Mouse (Mus musculus): Measurements from ENCODE around the gene BC034090.
"Not testable (repeated sequence)": the region's sequence is repeated elsewhere in the genome, so short reads cannot be mapped to it uniquely, and the experiment has no call there.

The BC034090 gene

DNA sequence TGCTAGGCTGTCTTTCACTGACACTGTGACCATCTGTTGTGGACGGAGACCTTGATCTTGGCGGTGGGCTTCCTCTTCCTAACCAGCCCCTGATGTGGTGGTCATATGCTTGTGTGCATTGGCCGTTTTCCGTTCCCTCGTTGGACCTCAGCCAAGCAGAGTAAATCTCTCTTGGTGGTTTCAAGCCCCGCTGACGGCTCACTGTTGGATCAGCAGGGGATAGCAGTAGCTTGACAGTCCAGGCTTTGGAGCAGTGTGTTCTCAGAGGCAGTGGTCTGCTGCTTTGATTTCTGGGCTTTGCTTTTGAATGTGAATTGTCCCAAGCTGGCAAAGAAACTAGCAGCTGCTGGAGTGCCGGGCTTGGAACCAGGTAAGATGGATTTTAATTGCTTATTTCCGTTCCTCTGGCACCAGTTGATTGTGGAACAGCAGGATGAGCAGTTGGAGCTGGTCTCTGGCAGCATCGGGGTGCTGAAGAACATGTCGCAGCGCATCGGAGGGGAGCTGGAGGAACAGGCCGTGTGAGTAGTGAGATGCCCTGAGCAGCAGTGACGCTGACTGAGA, 51.4 kb downstream of the BC034090 start:
- DNase-seq (ENCODE audit: low read depth, low spot score), result no peak

DNA sequence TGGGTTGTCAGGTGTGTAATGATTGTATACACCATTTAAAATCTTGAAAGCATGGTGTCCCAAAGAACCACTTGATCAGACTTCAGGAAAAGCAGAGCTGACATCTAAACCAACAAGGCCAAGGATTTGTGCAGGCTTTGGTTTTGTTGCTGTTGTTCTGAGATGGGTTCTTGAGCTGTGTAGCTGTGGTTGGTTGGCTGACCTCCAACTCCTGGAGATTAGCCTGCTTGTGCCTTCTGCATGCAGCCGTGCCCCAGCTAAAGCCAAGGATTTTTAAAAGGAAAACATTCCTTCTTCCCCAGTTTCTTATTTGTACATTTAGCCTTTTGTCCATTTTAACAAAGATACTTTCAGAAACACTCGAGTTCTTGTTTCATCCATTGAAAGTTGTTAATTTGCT, 52.6 kb downstream of the BC034090 start:
- DNase-seq (ENCODE audit: low read depth, low spot score), result no peak

DNA sequence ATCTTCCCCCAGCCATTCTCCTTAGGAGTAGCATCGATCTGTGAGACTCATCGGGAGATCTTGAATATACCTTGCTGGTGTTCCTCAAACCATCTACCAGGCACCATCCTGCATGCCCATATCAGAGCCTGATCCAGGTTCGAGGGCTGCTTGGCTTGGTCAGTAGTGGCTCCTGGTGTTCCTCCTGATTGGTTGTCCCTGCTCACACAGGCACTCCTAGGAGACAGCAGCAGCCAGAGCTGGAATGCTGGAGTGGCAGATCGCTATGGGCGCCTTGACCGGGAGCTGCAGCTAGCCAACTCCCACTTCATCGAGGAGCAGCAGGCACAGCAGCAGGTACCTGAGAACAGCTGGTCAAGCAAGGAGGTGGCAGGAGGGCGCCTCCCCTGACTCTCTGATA, 53.0 kb downstream of the BC034090 start:
- DNase-seq (ENCODE audit: low read depth, low spot score), result no peak

DNA sequence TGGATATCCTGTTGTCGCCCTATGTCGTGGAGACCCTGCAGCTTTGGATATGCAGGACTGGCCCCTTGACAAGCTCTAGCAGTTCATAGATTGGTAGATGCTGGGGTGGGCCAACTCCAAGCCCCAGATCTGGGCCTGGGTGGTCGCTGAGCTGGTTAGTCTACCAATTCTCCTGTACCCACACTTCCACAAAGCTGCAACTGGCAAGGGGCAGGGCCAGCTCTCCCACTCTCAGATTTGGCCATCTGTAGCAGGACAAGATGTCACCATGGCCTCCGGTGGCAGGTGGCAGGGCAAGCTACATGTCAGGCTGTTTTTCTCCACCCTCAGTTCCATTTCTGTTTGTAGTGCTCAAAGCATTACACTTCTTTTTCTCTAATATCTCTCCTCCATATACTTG, 55.6 kb downstream of the BC034090 start:
- DNase-seq (ENCODE audit: low read depth, low spot score), result no peak

DNA sequence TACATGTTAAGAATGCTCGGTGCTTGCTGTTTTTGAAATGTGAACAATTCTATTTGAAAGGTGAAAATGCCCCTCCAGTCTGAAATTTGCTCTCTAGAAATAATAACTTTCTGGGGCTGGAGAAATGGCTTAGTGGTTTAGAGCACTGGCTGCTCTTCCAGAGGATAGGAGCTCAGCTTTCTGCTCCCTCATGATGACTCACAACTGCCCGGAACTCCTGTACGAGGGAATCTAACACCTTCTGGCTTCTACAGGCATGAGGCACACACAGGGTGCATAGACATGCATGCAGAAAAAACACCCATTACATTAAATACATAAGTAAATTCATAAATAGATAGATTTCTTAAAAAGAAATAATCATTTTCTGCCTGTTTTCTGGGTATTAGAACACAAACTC, 60.1 kb downstream of the BC034090 start:
- no peak for DNase-seq (ENCODE audit: low read depth, low spot score)

DNA sequence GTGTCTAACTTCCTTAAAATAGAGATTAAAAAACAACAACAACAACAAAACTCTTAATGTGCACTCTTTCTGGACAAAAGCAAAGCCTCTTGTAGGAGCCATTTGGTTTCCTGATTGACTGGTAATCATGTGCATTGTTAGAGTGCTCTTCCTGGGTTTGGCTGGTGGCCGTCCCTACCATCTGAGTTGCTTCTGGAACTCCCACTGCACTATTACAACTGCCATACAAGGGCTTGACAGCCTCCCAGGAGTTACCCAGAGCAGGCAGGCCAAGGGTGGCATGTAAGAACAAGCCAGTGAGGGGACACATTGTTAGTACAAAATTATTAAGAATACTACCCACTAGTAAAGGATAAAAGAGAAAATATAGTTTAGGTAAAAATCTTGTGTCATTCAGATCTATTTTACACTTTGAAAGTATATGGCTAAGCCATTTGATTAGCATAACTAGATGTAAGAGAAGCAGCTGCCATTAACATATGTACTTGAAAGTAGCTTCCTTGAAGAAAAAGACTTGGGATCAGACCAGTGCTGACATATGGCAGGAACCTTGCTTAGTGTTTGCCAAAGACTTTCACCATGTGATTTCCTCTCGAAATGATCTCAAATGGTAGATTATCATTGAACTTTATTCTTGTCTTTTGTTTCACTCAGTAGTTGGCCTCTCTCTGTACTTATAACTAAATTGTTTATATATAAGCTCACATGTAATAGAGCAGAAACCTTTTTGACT, 65.9 kb downstream of the BC034090 start:
- no peak for DNase-seq (ENCODE audit: low read depth, low spot score)

DNA sequence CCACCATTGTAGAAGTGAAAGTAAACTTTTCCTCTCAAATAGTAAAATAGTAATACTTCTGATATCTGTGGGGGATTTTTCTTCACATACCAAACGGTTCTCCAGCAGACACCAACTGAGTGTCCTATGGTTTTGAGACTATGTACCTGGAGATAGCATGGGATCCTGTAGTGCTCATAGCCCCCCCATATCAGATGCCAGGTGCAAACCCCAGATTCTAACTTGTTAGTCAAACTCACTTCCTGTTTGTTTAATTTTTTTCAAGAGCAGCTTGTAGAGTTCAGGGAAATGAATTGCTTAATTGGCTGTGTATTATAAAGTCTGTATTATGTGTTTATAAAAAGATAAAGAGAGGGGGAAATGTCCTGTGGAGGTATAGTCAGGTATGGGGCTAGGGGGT, 69.8 kb downstream of the BC034090 start:
- no peak for DNase-seq (ENCODE audit: low read depth, low spot score)

DNA sequence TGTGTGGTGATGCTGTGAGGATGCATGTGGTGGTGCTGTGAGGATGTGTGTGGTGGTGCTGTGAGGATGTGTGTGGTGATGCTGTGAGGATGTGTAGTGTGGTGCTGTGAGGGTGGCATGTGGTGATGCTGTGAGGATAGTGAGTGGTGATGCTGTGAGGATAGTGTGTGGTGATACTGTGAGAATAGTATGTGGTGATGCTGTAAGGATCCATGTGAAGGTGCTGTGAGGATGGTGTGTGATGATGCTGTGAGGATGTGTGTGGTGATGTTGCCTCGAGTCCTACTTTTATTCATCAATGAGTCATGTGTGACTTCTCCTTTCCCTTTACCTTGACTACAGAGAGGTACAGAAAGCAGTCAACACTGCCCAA, 70.6 kb downstream of the BC034090 start:
- DNase-seq (ENCODE audit: low read depth, low spot score), result not testable (repeated sequence)

DNA sequence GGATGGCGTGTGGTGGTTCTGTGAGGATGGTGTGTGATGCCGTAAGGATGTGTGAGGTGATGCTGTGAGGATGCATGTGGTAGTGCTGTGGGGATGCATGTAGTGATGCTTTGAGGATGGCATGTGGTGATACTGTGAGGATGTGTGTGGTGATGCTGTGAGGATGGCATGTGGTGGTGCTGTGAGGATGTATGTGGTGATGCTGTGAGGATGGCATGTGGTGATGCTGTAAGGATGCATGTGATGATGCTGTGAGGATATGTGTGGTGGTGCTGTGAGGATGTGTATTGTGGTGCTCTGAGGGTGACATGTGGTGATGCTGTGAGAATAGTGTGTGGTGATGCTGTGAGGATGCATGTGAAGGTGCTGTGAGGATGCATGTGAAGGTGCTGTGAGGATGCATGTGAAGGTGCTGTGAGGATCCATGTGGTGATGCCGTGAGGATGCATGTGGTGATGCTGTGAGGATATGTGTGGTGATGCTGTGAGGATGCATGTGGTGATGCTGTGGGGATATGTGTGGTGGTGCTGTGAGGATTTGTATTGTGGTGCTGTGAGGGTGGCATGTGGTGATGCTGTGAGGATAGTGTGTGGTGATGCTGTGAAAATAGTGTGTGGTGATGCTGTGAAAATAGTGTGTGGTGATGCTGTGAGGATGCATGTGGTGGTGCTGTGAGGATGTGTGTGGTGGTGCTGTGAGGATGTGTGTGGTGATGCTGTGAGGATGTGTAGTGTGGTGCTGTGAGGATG, 71.2 kb downstream of the BC034090 start:
- DNase-seq (ENCODE audit: low read depth, low spot score), result no peak

DNA sequence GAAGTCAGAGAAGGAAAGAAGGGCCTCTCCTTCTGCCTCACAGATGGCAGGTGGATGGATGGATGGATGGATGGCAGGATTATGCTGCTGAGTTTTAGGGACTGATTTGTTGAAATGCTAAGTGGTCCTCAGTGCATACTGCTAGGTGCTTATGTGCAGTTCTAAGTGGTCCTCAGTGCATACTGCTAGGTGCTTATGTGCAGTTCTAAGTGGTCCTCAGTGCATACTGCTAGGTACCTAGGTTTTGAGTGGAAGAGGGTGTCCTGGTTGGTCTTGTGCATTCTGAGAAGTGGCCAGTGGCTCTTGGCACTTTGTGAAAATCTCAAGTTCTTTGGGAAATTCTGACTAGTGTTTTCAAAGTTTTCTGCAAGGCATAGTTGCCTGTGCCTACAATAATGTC, 74.3 kb downstream of the BC034090 start:
- DNase-seq (ENCODE audit: low read depth, low spot score), result no peak

DNA sequence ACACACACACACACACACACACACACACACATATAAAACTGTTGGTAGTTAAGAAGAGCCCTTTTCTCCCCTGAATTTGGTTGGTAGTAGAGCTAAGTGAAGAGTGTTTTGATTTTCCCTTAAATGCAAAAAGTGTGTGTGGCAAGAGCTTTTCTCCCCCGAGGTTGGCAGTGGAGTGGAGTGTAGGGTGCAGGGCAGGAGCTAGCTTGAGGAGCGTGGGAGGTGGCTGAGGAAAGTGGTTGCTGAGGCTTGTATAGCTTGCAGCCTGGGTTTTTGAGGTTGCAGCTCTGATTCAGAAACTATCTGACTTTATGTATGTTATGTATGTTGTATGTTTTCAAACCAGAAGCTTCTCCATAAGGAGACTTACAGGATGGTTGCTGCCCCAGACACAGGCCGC, 76.8 kb downstream of the BC034090 start:
- no peak for DNase-seq (ENCODE audit: low read depth, low spot score)
